Mouse (Mus musculus): ENCODE data around the gene Zdhhc4.

DNA sequence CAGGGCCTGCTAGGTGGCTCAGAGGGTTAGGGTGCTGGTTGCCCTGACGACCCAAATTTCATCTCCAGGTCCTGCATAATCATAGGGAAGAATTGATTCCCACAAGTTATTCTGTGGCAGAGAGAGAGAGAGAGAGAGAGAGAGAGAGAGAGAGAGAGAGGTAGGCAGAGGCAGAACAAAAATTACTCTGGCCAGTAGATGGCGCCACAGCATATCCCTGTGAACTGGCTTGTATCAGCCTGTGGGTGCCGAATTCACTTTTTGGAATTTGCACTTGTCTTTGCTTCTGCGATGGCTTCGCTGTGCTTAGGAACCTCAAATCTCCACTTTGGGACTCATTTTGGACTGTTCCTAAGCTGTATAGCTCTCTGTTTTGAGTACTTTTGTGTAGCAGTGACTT, 4.8 kb upstream of the Zdhhc4 start:
- TF ChIP-seq CTCF (IDR thresholded peaks at IDR 0.05; ENCODE audit: insufficient read depth, low read length) = peak; percentile 72
- TF ChIP-seq POLR2A (IDR thresholded peaks at IDR 0.05; ENCODE audit: borderline replicate concordance, extremely low read depth, low read depth, low read length) = no peak

Measured in lung, adult 2 months (tissue).